Mouse (Mus musculus): ENCODE results near the gene Ehd1. TPM values are rescaled to one million over a fixed set of nuclear protein-coding genes. Genes with fewer than 3 reads are reported as not detected.
A peak's percentile ranks its signal among the peaks of the same experiment; 100 is the strongest.
"Not testable (repeated sequence)": the region's sequence is repeated elsewhere in the genome, so short reads cannot be mapped to it uniquely, and the experiment has no call there.

The Ehd1 gene
- polyA plus RNA-seq, 1 experiment from 2014 or later = 89.7 TPM

DNA sequence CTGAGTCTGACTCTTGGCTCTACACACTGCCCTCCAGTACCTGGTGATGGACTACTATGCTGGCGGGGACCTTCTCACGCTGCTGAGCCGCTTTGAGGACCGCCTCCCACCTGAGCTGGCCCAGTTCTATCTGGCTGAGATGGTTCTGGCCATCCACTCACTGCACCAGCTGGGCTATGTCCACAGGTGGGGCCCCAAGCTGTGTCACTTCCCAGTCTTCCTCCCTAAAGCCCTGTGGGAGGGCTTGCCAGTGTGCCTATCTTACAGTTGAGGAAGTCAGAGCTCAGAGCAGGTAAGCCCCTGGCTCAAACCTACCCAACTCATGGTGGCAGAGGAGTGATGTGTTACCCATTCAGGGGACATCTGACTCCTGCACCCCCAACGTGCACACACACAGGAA, 33.7 kb downstream of the Ehd1 start:
- ATAC-seq = no peak
- H3K27me3 ChIP-seq = no peaks in the 10 kb centered on the region
- WGBS = 89% methylated on average over 5 of the region's 5 CpGs
- H3K4me3 ChIP-seq (replicated peaks) = no peak overlapping the region
- H3K9me3 ChIP-seq = no peaks in the 10 kb centered on the region
- no peak overlapping the region for H3K27ac ChIP-seq
- H3K4me1 ChIP-seq (replicated peaks) = peaks cover 7% of the 10 kb centered on the region
- no peak overlapping the region for H3K9ac ChIP-seq (replicated peaks)
- H3K4me2 ChIP-seq (replicated peaks) = no peak overlapping the region
- peaks cover 20% of the 10 kb centered on the region for H3K36me3 ChIP-seq

DNA sequence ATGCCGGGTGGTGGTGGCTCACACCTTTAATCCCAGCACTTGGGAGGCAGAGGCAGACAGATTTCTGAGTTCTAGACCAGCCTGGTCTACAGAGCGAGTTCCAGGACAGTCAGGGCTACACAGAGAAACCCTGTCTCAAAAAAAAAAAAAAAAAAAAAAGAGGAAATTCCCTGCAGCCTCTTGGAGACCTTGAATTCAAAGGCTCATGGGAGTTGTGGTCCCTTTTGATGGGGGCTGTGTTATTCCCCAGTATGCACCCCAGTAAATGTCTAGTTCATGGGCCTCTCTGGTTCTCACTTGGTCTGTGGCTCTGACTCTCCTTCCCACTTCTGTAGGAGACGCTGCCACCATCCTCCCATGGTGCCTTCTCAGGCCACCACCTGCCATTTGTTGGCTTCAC, 35.3 kb downstream of the Ehd1 start:
- H3K4me2 ChIP-seq (replicated peaks); H3K27me3 ChIP-seq; H3K4me1 ChIP-seq (replicated peaks); ATAC-seq; H3K9me3 ChIP-seq; H3K9ac ChIP-seq (replicated peaks); H3K27ac ChIP-seq; H3K4me3 ChIP-seq (replicated peaks): not testable (repeated sequence)
- H3K36me3 ChIP-seq = peaks cover 31% of the 10 kb centered on the region
- WGBS = 89% methylated on average over 3 of the region's 3 CpGs

DNA sequence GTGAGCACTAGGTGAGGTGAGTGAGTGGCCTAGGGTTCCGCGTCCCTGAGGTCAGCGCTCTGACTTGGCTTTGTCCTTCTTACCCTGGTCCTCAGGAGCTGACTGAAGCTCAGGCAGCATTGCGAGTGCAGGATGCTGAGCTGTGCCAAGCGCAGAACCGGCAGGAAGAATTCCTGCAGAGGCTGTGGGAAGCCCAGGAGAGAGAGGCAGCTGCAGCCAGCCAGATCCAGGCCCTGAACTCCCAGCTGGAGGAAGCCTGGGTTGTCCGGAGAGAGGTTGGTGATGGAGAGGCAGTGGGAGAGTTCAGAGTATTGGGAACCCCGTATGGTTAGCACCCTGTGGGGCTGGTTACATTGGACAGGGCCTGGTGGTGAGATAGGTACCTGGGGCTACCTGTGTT, 37.3 kb downstream of the Ehd1 start:
- Histone ChIP-seq H3K4me3 (replicated peaks) (no peak overlapping the region), H3K4me2 (replicated peaks) (no peak overlapping the region), H3K27me3 (no peaks in the 10 kb centered on the region), H3K9ac (replicated peaks) (no peak overlapping the region), H3K27ac (no peak overlapping the region), H3K36me3 (peaks cover 45% of the 10 kb centered on the region), H3K4me1 (replicated peaks) (no peaks in the 10 kb centered on the region), H3K9me3 (no peaks in the 10 kb centered on the region)
- WGBS = 89% methylated on average over 8 of the region's 8 CpGs
- no peak for ATAC-seq

GRCm38 (mm10) chr19:6314513-6314912, 38.0 kb downstream of the Ehd1 start:
- Histone ChIP-seq H3K36me3 (peaks cover 52% of the 10 kb centered on the region), H3K9ac (replicated peaks) (no peak overlapping the region), H3K9me3 (no peaks in the 10 kb centered on the region), H3K27ac (no peak overlapping the region), H3K4me2 (replicated peaks) (no peak overlapping the region), H3K4me1 (replicated peaks) (no peaks in the 10 kb centered on the region), H3K27me3 (no peaks in the 10 kb centered on the region), H3K4me3 (replicated peaks) (no peak overlapping the region)
- ATAC-seq = no peak
- 90% methylated on average over 8 of the region's 8 CpGs for WGBS

DNA sequence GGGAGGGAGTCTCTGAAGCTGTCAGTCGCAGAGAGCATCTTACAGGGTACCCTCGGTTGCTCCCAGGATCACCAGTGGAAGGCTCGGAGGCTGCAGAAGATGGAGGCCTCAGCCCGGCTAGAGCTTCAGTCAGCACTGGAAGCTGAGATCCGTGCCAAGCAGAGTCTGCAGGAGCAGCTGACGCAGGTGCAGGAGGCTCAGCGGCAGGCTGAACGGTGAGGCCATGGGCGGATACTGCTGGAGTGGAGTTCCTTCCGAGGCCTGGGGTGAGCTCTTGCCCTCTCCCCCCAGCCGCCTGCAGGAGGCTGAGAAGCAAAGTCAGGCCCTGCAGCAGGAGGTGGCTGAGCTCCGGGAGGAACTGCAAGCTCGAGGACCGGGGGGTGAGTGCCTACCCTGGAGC, 39.0 kb downstream of the Ehd1 start:
- Histone ChIP-seq H3K4me3 (replicated peaks) (no peak overlapping the region), H3K27ac (no peak overlapping the region), H3K4me1 (replicated peaks) (no peaks in the 10 kb centered on the region), H3K27me3 (no peaks in the 10 kb centered on the region), H3K4me2 (replicated peaks) (no peak overlapping the region), H3K9me3 (no peaks in the 10 kb centered on the region), H3K9ac (replicated peaks) (no peak overlapping the region), H3K36me3 (peaks cover 52% of the 10 kb centered on the region)
- 74% methylated on average over 14 of the region's 14 CpGs for WGBS
- ATAC-seq = no peak

GRCm38 (mm10) chr19:6318145-6318544, 41.6 kb downstream of the Ehd1 start:
- Histone ChIP-seq H3K36me3 (peaks cover 57% of the 10 kb centered on the region), H3K4me1 (replicated peaks) (no peaks in the 10 kb centered on the region), H3K27ac (no peak overlapping the region), H3K9ac (replicated peaks) (0 out of 2 replicates have a peak overlapping the region, but pooled peaks have one; percentile 20), H3K4me2 (replicated peaks) (no peak overlapping the region), H3K4me3 (replicated peaks) (no peak overlapping the region), H3K27me3 (no peaks in the 10 kb centered on the region), H3K9me3 (no peaks in the 10 kb centered on the region)
- no peak for ATAC-seq
- WGBS = 93% methylated on average over 12 of the region's 12 CpGs

- no peaks in the 10 kb centered on the region for H3K4me1 ChIP-seq (replicated peaks)
- peaks cover 35% of the 10 kb centered on the region for H3K36me3 ChIP-seq
- no peak overlapping the region for H3K4me3 ChIP-seq (replicated peaks)
- H3K27me3 ChIP-seq = no peaks in the 10 kb centered on the region
- no peak for ATAC-seq
- 91% methylated on average over 8 of the region's 8 CpGs for WGBS
- H3K9ac ChIP-seq (replicated peaks) = no peak overlapping the region
- H3K9me3 ChIP-seq = no peaks in the 10 kb centered on the region
- H3K4me2 ChIP-seq (replicated peaks) = no peak overlapping the region
- no peak overlapping the region for H3K27ac ChIP-seq
Observed at GRCm38 (mm10) chr19:6321358-6321757, 44.8 kb downstream of the Ehd1 start.

GRCm38 (mm10) chr19:6321786-6322621, 45.5 kb downstream of the Ehd1 start:
- 87% methylated on average over 33 of the region's 33 CpGs for WGBS
- no peaks in the 10 kb centered on the region for H3K9me3 ChIP-seq
- ATAC-seq = no peak

GRCm38 (mm10) chr19:6324751-6325150, 48.2 kb downstream of the Ehd1 start:
- Histone ChIP-seq H3K9me3 (no peaks in the 10 kb centered on the region), H3K36me3 (0 out of 2 replicates have a peak, but pooled peaks cover 11% of the 10 kb centered on the region), H3K4me3 (replicated peaks) (no peak overlapping the region), H3K27ac (no peak overlapping the region), H3K4me2 (replicated peaks) (no peak overlapping the region), H3K9ac (replicated peaks) (no peak overlapping the region), H3K27me3 (no peaks in the 10 kb centered on the region), H3K4me1 (replicated peaks) (no peaks in the 10 kb centered on the region)
- WGBS = 80% methylated on average over 9 of the region's 9 CpGs
- ATAC-seq = no peak

More at GRCm38 (mm10) chr19:6321786-6322621, 45.5 kb downstream of the Ehd1 start:
- H3K4me1 ChIP-seq (replicated peaks) = no peaks in the 10 kb centered on the region
- H3K9ac ChIP-seq (replicated peaks) = no peak overlapping the region
- no peak overlapping the region for H3K4me2 ChIP-seq (replicated peaks)
- no peak overlapping the region for H3K4me3 ChIP-seq (replicated peaks)
- H3K27me3 ChIP-seq = no peaks in the 10 kb centered on the region
- peaks cover 31% of the 10 kb centered on the region for H3K36me3 ChIP-seq
- no peak overlapping the region for H3K27ac ChIP-seq

DNA sequence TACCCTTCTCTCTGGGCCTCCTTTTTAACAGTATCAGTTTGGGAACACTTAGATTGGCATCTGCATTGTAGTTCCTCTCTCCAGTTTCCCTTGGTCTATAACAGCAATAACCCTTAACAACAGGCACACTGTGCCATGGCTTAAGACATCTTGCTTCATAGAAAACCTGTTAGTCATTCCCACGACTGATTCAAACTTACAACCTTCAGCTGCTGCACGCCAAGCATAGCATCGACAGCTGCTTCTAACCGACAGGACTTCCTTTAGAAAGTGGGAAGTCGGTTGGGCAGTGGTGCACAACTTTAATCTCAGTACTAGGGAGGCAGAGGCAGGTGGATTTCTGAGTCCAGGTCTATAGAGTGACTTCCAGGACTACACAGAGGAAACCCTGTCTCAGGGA, 54.7 kb downstream of the Ehd1 start:
- ATAC-seq = no peak
- Histone ChIP-seq H3K27me3 (no peaks in the 10 kb centered on the region), H3K9me3 (no peaks in the 10 kb centered on the region), H3K4me2 (replicated peaks) (no peak overlapping the region), H3K9ac (replicated peaks) (no peak overlapping the region), H3K4me1 (replicated peaks) (peaks cover 14% of the 10 kb centered on the region), H3K4me3 (replicated peaks) (no peak overlapping the region), H3K36me3 (no peaks in the 10 kb centered on the region), H3K27ac (no peak overlapping the region)
- WGBS = 73% methylated on average over 5 of the region's 5 CpGs

- Histone ChIP-seq H3K4me3 (replicated peaks) (0 out of 2 replicates have a peak overlapping the region, but pooled peaks have one; percentile 13), H3K27me3 (no peaks in the 10 kb centered on the region), H3K27ac (no peak overlapping the region), H3K4me2 (replicated peaks) (peak overlapping the region; percentile 40), H3K4me1 (replicated peaks) (peaks cover 22% of the 10 kb centered on the region), H3K9ac (replicated peaks) (no peak overlapping the region), H3K9me3 (no peaks in the 10 kb centered on the region), H3K36me3 (peaks cover 3% of the 10 kb centered on the region; the same call in 1 of the 2 replicates)
- no peak for ATAC-seq
- WGBS = 21% methylated on average over 13 of the region's 13 CpGs
Observed at GRCm38 (mm10) chr19:6331719-6332516, 55.4 kb downstream of the Ehd1 start.
